Mouse (Mus musculus) T-cell, adult 2 months (primary cell): ENCODE measurements around the gene Rab31.

Source experiments
- DNase-seq: peaks from one replicate; pipeline ENCODE4 v3.0.0; 2022; ENCODE audit warnings: low spot score

Rab31 gene

DNA sequence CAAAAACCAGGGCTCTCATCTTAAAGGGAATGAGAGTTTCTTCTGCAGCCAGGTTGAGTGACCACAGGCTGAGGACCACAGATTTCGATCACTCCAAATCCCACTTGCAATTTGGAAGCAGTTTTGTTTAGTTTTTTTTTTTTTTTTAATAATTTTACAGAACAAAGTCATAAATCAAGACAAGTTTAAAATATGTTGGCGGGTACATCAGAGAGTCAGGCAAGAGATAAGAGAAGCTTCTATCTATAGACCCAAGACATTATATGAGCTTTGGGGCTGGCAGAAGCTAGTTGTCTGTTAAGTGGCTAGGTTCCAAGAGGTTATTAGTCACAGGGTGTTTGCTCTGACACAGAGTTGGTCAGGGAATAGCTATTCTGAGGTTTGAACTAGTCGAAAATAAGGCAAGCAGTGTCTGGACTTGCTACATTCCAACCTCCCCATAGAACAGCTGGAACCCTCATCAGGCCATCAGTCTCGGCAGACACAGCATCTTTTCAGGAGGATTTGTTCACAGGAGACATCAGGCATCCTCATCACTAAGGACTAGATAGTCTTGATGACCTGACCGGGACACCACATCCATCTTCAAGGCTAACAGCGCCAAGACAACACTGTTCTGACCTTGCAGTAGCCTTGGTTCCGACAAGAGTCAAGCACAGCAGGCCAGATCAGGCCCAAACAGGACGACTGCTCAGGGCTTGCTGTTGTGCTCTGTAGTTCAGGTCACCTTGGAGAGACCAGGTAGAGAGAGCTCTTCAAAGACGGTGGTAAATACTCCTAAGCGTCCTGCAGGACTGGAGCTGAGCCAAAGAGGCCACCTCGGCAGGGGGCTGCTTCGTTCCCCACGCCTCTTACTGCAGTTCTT lies 68.8 kb downstream of the Rab31 start:
- no peak for DNase-seq

DNA sequence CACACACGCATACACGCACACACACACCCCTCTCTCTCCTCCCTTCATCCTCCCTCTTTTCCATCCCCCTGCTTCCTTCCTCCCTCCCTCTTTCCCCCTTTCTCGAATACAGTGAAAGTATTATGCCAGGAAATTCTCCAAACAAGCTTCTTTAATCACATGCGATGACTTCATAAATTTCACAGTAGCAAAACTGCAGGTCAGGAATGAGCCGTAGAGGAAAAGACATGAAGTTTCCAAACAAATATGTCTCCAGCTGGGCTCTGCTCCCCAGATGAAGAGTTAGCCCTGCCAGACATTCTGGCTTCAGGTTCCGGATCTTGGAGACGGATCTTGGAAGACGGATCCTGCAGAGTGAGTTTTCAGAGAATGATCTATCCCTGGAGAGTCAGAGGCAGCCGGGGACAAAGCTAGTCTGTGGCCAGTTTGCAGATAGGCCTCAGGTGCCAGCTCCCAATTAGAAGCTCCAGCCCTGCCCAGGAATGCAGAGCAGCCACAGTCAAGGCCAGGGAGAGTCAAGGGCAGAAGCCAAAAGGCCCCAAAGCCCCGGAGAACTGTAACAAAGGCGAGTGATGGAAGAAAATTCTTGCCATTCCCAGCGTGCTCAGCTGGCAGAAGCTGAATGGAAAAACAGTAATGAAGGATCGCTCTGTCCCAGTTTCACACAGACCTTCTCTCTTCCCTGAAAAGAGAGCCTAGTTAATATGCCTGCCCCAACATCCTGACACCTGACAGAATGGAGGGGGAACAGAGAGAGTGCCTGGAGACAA lies 70.6 kb downstream of the Rab31 start:
- no peak for DNase-seq

- no peak for DNase-seq
These were observed 71.2 kb downstream of the Rab31 start for GRCm38 (mm10) chr17:65701356-65701755.

- peak; percentile 10 for DNase-seq
These were observed 72.5 kb downstream of the Rab31 start for GRCm38 (mm10) chr17:65700060-65700459.

GRCm38 (mm10) chr17:65697791-65698463 lies 74.6 kb downstream of the Rab31 start:
- no peak for DNase-seq

GRCm38 (mm10) chr17:65696939-65697338 lies 75.6 kb downstream of the Rab31 start:
- DNase-seq, result no peak

DNA sequence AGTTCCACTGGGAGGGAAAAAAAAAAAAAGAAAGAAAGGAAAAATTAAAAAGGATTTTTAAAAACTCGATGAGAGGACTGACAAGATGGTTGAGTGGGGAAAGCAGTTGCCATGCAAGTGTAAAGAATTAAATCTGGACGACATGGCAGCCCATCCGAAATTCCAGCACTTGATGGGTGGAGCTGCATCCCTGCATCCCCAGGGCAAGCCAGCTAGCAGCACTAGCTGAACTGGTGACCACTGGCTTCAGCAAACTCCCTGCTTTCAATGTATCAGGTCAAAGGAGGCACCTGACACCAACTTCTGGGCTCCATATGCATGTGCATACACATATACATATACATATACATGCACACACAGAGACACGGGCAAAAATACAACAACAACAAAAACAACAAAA lies 80.3 kb downstream of the Rab31 start:
- DNase-seq, result no peak

DNA sequence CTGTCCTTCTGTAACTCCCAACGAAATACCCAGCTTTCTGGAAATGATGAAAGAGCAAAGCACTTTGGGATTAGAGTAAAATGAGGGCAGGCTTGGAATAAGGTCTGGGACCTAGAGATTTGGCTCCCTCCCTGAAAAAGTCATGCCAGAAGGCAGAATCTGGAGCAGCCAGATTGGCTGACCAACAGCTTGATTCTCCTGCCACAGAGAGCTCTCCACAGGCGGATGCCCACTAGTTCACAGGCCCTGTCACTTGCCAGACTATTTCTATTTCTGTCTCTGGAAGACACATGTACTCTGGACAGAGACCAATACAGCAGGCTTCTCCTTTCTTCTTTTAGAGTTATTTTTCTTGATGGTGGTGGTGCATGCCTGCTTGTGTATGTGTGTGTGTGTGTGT lies 88.8 kb downstream of the Rab31 start:
- DNase-seq, result no peak

DNA sequence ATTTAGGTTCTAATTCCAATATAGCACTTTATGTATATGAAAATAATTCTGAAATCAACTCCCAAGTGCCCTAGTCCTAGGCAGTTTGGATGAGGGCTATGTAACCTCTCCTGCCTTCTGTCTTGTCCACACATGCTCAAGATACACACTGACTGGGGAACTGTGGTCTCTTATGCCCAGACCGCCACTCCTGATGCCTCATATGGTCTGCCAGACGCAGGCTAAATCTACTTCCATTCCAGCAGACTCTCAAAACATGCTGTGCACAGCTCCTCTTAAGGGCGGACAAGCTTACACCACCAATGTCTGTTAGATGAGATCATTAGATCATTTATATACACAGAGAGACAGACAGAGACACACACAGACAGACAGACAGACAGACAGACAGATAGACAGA lies 89.2 kb downstream of the Rab31 start:
- no peak for DNase-seq

DNA sequence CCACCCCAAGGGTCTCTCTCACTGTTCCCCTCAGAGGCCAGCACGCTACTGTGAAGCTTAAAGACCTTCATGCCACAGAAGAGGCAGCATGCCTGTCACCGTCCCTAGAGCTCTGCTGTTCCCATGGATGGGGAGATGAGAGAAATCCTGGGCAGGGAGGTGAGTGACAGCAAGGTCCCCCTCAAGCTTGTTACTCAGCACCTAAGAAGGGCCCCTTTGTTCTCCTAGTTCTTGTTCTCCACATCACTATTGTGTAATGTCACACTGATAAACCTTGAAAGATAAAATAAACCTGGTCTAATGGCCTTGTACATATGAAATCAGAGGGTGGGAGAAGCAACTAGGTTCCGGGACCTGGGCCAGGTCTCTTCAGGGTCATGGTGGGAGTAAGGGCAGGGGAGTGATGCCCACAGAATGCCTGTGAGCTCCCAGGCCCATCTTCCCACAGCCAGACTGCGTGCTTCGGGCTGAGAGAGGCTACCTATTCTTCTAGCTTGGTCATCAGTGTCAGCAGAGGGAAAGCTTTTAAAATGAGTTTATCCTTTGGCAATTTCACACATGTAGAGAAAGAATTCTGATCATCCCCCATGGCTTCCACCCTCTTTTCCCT lies 90.4 kb downstream of the Rab31 start:
- DNase-seq, result no peak

GRCm38 (mm10) chr17:65681516-65681915 lies 91.0 kb downstream of the Rab31 start:
- no peak for DNase-seq

DNA sequence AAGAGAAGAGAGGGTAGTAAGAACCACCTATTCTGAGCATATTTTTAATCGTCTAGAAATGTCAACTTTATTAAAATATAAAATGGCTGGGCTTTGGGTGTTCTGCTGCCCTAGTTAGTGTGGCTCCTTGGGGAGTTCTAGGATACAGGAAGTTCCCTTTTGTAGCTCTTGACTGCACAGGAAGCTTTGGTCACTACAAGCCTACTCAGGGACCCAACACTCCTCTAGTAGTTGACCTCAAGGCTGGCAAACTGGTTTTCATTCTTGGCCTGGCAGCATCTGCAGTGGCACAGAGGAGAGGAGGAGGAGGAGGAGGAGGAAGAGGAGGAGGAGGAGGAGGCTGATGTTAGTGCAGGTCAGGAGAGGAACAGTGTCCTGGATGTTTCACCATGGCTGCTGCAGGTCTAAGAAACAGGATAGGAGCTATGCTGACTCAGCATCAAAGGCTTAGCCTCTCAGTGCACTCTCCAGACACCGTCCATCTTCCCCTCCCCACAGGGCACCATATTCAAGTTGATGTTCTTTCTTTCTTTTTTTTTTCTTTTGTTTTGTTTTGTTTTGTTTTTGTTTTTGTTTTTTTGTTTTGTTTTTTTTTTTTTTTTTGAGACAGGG lies 91.6 kb downstream of the Rab31 start:
- DNase-seq, result no peak

DNA sequence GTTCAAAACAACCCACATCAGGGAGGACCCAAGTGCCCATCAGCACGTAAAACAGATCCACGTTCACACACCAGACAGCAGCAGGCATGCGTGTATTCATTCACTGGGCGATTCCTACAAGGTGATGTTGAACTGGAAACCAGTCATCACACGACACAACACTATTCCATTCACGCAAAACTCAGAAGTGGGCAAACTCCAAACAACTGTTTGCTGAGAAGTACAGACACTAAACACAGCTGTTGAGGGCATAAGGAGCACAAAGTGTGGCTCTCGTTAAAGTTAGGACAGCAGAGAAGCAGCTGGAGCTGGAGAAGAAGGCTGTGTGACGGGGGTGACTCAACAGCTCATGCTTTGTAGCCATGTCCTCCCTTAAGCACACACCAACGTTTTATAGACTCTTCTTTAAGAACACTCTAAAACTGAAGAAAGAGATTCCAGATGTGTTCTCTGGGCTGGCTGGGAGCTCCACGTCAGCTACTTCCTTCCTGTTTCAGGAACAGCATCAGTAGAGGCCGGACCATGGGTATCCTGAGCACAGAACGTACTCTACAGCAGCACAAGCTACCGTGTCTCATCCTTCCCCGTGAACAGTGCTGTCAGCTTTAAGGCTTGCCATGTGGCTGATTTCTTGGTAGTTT lies 92.6 kb downstream of the Rab31 start:
- DNase-seq, result no peak

DNA sequence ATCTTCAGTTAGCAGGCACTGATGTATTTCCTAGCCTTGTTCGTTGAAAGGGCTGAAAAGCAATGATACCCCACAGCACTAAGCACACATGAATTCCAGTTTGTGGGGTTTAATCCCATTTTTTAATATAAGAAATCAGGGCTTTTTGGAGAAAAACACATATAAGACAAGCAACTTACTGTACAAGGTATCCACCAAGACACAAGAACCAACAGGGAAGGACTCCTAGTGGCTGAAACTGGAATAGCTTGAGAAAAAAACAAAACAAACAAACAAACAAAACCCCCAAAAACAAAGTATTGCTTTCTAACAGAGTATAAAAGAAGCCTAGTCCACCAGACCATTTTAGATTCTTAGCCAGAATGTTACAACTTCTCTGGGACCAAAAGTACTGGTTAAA lies 94.8 kb downstream of the Rab31 start:
- DNase-seq, result no peak

GRCm38 (mm10) chr17:65676536-65676935 lies 96.0 kb downstream of the Rab31 start:
- DNase-seq, result no peak

DNA sequence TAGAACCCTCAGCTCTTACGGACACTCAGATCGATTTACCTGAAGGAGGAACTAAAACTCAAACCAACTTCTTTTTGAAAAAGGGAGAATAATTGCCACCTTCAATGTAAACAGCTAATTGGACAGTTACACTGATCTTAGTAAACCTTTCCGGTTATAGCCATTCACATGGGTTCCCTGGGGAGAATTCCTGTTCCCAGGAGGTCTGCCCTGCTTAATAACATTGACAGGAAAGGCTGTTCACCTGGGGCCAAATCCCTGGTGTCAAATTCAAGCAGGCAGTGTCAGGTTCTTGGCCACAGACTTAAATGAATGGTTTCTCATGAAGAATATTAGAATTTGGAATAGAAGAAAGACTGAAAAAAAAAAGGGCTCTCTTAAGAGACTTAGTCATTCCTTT lies 96.6 kb downstream of the Rab31 start:
- no peak for DNase-seq

- DNase-seq, result no peak
These were observed 97.8 kb downstream of the Rab31 start for GRCm38 (mm10) chr17:65674710-65675171.

DNA sequence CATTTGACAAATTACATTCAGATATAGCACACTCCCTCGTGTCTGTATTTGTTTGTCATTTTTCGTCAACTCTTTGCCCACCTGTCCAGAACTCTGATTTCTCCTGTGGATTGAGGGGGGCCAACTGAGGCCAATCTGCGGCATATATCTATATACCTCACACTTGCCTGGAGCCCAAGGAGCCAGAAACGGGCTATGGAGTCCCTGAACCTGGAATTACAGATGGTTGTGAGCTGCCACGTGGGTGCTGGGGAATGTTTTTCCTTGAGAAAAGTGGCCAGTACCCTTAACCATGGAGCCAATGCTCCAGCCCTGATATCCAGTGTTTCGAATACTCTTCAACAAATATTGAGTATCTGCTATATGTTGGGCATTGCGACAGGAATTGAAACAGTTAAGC lies 99.6 kb downstream of the Rab31 start:
- DNase-seq, result no peak

DNA sequence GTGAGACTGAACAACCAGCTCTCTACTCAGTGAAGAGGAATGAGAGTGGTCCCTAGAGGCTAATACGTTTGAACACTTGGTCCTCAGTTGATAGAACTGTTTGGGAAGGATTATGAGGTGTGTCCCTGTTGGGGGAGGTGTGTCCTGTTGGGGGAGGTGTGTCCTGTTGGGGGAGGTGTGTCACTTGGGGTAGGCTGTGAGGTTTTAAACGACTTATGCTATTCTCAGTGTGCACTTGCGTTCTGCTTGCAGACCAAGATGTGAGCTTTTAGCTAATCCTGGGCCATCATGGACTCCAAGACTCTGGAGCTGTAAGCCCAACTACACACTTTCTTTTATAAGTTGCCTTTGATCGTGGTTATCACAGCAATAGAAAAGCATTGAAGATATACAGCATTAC lies 103.5 kb downstream of the Rab31 start:
- DNase-seq, result no peak

- DNase-seq, result no peak
These were observed 104.8 kb downstream of the Rab31 start for GRCm38 (mm10) chr17:65667792-65668191.
